Mouse (Mus musculus): ENCODE measurements around the gene Khdc1a. TPM values are rescaled to one million over a fixed set of nuclear protein-coding genes. Genes with fewer than 3 reads are reported as not detected.

Khdc1a gene
- 0.66 TPM in 1 of 2 replicates, not detected in the other for polyA plus RNA-seq (2012; rRNA removed; ENCODE audit: low replicate concordance)

DNA sequence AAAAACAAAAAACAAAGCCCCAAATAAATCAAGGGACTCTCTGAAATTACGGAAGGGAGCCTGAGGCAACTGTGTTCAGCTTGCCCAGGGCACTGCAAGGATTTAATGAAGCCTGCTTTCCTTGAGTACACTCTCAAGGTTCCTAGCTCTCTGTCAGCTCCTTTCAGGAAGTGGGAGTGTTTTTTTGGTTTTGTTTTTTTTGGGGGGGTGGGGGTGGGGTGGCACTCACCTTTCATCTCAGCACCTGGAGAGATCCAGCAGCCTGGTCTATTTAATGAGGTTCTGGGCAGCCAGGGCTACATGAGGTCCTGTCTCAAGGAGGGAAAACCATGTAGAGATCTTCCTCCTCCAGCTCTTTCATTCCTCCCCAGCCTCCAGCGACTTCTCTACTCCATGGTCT, at the start of gene Khdc1a:
TSS of gene Khdc1a (plus strand) at position 301 of the 400 bp plus-strand sequence.

GRCm38 (mm10) chr1:21368031-21368430, 18.6 kb downstream of the Khdc1a start, which contains the start of gene Khdc1c:
TSS of gene Khdc1c (plus strand) at chr1:21368331.

DNA sequence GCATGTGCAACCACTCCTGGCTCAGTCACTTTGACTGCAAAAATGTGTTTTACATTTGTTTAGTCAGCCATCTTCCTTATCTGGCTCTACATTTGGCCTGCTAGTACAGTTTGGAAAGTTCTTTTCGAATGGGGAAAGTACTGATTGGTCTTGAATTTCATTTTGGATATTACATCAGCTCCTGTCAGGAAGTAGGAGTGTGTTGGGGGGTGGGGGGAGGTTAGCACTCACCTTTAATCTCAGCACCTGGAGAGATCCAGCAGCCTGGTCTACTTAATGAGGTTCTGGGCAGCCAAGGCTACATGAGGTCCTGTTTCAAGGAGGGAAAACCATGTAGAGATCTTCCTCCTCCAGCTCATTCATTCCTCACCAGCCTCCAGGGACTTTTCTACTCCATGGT, 33.8 kb downstream of the Khdc1a start, which contains the start of gene Khdc1b:
TSS of gene Khdc1b (plus strand) at position 301 of the 400 bp plus-strand sequence.

Other genes starting within 250 kb of the Khdc1a start
- 7.6 and 11.0 TPM in 2 replicates for gene Tmem14a, start 131.1 kb upstream of the Khdc1a start, polyA plus RNA-seq (2012; rRNA removed; ENCODE audit: low replicate concordance)
- gene Gsta3, start 109.1 kb upstream of the Khdc1a start, polyA plus RNA-seq (2012; rRNA removed; ENCODE audit: low replicate concordance) = 34.4 and 91.8 TPM in 2 replicates
- 0.18 TPM in 1 of 2 replicates, not detected in the other for gene Khdc1c, start 18.7 kb downstream of the Khdc1a start, polyA plus RNA-seq (2012; rRNA removed; ENCODE audit: low replicate concordance)
- gene Khdc1b, start 33.9 kb downstream of the Khdc1a start, polyA plus RNA-seq (2012; rRNA removed; ENCODE audit: low replicate concordance) = 0.12 TPM in 1 of 2 replicates, not detected in the other